Mouse (Mus musculus) kidney, adult 2 months (tissue): ENCODE measurements around the gene Gm10553. TPM values are rescaled to one million over a fixed set of nuclear protein-coding genes. Genes with fewer than 3 reads are reported as not detected.

Experiments
- polyA plus RNA-seq: library from polyadenylated mRNA; depleted of rRNA; stranded (reverse); fragments of >200 nt; gene quantifications from 2 replicates; pipeline ENCODE4 v1.2.3, GENCODE M21; 2012; rRNA removed

The Gm10553 gene
- polyA plus RNA-seq, 1 experiment: not detected

Other genes starting within 250 kb of the Gm10553 start
- gene Slc16a14, start 165.0 kb upstream of the Gm10553 start, polyA plus RNA-seq: 27.6 and 31.2 TPM in 2 replicates
- gene A530032D15Rik, start 9.7 kb downstream of the Gm10553 start, polyA plus RNA-seq: not detected in 2 replicates
- 0.24 and 1.1 TPM in 2 replicates for gene C130026I21Rik, start 170.4 kb downstream of the Gm10553 start, polyA plus RNA-seq